Mouse (Mus musculus) bone marrow, adult 2 months (tissue): ENCODE data around the gene Dgkz.

Source experiments
- CTCF ChIP-seq: fragments of 200-500 bp; IDR thresholded peaks from 2 replicates; pipeline ENCODE4 v1.5.1; 2011; ENCODE audit warnings: low read length, control low read depth; ENCODE audit not compliant: control insufficient read depth, insufficient read depth
- POLR2A ChIP-seq: fragments of 200-500 bp; IDR thresholded peaks from 2 replicates; pipeline ENCODE4 v1.6.1; 2011; ENCODE audit warnings: low read depth, mild to moderate bottlenecking, control low read depth, low read length, borderline replicate concordance; ENCODE audit not compliant: control insufficient read depth

DNA sequence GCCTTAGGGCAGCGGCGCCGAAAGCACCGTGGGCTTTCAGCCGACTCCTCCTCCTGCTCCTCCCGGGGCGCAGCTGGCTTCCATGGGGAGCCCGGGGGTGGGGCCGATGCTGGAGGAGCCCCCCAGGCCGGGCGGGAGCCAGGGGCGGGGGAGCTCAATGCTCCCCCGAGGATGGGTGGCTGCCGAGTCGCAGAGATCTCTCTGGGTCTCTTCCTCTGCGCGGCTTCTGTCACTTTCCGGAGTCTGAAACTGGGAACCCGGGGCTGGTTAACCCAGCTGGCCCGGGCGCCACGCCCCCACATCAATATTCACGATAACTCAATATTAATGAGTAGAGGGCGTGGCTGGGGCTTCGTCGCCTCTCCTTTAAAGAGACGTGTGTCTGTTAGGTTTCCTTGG is 48.6 kb upstream of the Dgkz start, which contains the start of gene Creb3l1:
- TF ChIP-seq CTCF (no peak), POLR2A (no peak)
